Mouse (Mus musculus): ENCODE measurements around the gene Igfals.

The Igfals gene

DNA sequence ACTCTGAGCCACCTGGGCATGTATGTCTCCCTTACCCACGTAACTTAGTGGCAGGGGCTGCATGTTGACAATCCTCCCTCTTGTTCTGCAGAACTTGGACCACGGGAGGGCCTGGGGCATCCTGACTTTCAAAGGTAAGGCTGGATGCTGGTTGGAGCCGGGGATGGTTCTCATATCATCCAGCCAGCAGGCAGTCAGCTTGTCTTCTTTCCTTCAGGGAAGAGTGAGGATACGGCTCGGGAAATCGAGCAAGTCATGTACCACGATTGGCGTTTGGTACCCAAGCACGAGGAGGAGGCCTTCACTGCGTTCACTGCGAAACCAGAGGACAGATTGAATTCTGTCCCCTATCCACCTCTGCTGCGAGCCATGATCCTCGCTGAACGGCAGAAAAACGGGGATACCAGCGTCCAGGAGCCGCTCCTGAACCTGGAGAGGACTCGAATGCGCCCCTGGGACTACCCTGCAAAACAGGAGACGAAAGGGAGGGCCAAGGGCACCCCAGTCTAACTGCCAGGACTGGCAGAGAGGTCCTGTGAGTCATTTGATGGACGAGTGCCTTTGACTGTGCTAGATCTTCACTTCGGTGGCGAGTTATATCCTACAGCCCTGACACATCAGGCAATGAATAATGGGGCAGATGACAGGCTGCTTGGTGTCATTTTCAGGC, 29.9 kb downstream of the Igfals start:
- no peak for DNase-seq

DNA sequence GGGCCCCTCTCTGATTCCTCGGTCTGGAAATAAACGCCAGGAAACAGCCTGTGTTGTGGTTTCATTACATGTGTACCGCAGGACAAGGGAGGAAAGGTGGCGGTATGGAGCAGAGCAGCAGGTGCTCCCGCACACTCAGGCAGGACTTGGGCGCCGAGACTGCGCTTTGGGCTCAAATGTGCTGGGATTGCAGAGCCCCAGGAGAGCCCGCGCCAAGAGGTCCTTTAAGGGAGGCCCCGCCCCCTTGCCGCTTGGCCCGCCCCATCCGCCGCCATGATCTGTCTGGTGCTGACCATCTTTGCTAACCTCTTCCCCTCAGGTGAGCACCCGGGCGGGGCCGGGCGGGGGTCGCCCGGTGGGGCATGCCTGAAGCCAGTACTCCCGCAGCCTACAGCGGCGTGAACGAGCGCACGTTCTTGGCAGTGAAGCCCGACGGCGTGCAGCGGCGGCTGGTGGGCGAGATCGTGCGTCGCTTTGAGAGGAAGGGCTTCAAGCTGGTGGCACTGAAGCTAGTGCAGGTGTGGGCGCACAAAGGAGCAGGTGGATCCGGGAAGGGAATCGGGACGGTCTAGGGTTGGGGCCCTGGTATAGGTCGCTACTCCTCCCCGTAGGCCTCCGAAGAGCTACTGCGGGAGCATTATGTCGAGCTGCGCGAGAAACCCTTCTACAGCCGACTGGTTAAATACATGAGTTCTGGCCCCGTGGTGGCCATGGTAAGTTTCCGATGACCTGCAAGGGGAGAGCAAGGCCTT, 30.6 kb downstream of the Igfals start, which contains the start of gene Nme3:
Gene Nme3, plus strand, starts transcription at position 260 of the 752 bp plus-strand sequence.
- DNase-seq: peak; percentile 74 to 84

DNA sequence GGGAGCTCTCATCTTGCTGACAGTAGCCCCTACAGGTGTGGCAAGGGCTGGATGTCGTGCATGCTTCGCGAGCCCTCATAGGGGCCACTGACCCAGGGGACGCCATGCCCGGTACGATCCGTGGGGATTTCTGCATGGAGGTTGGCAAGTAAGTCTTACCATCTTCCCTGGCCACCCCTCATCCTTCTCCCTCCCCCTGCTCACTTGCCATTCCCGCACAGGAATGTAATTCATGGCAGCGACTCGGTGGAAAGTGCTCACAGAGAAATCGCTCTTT, 31.1 kb downstream of the Igfals start:
- DNase-seq: no peak

DNA sequence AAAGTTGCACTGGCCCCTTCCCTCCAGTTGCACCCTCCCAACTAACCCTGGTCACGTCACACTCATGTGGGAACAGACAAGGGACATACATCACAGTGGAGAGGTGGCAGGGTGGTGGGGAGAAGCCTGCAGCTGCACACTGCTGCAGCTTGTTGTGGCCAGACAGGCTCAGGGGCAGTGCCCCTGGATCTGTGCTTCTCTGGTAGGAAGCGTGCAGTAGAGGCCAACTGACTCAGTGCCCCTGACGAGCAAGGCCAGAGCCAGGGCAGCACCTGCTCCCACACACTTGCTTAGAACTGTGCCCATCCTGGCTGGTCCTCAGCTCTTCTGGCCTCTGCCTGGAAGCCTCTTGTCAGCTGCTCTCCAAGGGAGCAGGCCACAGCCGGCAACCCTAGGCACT, 31.8 kb downstream of the Igfals start:
- DNase-seq: peak in 1 of 2 experiments; percentile 8

DNA sequence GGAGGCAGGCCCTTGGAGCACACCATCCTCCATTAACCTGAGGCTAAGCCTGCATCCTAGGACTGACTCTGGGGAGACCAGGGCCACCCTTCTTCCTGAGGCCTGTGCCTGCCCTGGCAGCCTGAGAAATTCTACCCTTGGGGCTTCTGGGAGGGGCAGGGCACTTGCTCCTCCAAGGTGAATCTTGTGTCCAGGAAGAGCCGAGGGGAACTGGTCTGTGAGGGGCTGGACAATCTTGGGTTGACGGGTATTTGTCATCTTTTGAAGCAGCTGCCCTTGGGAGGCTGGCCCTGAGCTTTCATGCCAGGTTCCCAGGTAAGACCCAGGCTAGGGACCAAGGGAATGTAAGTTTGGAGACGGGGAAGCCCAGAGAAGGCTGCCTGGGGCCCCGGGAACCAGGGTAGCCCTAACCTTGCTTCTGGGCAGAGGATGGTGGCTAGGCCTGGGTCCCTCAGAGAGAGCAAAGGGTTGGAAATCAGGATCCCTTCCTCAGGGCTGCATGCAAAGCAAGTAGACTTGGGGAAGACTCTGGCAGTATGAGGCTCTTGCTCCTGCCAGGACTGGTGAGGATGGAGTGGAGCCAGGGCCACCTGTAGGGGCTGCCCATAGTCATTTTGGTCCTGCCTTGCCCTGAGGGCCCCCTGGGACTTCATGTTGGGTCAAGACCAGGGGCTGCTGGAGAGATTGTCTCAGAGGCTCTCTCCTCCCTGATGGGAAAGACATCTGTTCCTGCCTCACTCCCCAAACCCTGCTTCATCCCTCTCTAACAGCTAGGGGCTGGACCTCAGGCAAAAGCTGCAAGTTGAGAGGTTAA, 32.5 kb downstream of the Igfals start:
- peak in 1 of 2 experiments; percentile 4 for DNase-seq

DNA sequence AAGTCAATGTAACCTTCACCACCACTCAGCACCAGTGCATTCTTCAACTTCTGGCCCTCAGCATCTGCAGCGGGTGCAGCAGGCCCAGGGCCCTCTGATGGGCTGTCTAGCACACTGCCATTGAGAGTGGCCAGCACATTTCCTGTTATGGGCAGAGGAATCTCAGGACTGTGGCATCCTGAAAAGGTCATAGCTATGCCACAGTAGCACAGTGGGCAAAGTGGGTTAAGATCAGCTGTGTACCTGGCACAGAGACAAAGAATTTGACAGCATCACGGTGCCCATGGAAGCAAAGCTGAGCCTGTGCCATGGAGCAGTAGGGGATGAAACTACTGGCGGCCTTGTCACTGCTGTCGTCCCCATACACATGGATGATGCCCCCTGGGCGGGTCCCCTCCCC, 33.4 kb downstream of the Igfals start:
- peak in 1 of 2 experiments; percentile 9 for DNase-seq

DNA sequence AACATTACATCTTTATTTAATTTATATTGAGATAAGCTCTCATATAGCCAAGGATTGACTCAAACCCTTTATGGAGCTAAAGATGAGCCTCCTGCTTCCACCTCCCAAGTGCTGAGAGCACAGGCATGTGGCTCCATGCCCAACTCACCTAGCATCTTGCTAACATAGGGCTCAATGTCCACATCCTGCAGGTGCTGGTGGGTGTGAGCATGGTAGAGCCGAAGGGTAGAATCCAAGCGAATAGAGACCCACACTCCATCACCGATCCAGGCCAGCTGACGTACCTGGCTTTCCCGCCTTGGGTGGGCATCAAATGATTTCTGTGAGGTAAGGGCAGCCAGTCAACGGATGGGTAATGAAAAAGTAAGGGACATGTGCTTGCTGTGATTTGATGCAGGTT, 34.2 kb downstream of the Igfals start:
- DNase-seq: no peak

DNA sequence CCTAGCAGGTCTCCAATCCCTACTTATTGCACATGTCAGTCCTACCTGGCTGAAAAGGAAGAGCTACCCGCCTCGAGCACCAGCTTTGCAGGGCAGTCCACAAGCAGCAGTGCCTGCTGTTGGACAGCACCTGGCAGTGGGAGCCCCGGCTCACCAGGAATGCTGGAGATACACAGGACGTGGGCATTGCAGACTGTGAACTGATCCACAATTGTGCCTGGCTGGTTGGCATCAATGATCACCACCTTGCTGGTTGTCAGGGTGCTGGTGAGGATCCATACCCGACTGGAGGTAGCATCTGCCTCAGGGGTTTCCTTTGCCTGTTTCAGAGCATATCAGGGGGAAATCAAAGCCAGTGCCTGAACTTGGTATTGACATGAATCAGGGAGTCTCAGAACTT, 36.3 kb downstream of the Igfals start:
- DNase-seq: no peak

DNA sequence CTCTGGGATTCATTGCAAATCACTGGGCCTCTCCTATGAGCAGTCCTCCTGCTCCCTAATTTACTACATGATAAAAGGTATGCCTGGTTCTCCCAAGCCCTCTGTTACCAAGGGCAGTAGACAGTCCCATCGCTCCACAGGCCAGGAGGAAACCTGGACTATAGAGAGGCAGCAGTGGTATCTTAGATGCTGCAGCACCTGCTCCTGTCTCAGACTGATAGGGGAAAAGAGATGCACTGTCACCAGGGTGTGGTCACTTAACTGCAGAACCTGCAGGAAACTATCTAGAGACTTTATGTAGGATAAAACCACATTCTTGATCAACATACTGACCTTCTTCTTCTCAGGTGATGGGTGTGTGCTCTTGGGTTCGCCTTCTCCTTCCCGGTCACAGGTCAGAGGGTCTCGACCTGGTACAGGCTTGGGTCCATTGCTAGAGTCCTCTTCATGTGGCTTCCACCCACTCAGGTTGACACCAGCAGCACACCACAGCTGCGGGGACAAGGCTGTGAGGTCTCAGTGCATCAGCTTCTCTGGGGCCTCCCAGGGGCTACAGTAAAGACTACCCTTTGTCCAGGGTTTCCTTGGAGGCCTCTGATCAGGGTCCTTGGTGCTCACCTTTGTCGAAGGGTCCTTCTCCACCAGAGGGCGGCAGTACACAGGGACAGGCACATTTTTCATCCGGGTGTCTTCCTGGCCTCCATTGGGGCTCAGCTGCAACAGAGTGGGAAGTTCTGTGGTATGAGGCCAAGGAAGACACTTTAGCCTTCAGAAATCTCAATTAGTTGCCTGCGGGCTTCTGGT, 37.1 kb downstream of the Igfals start:
- DNase-seq: peak in 1 of 2 experiments; percentile 60

DNA sequence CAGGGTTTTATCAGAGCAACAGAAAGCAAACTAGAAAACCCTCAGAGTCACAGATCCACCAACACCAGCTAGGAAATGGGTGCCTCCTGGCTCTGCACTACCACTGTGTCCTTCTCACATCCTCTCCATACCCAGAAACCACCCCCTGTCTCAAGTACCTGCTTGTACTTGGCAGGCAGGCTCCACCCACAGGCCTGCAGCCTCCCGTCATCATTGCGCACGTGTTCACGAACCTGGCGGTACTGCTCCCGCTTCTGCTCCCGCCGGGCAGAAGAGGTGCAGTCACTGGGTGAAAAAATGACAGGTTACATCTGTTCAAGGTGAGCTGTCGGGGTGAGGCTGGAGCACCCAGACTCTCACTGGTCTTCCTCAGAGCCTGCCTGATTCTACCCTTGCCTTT, 38.0 kb downstream of the Igfals start:
- no peak for DNase-seq

DNA sequence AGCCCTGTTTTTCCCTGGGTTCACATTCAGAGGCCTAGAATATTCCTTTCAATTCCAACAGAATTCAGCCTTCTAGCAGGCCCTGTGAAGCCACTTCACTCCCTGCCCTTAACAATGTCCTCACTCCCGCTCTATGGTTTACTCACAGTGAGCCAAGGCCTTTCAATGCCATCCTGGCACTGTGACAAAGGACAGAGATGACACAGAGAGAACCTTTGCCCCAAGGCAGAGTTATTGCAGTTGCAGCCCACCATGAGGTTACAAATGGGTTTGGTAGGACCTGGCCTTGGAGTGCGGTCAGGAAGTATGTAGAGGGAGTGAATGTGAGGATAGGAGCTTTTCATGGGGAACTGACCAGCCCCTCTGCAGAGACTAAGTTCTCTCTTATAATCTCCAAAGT, 41.8 kb downstream of the Igfals start:
- DNase-seq: no peak

DNA sequence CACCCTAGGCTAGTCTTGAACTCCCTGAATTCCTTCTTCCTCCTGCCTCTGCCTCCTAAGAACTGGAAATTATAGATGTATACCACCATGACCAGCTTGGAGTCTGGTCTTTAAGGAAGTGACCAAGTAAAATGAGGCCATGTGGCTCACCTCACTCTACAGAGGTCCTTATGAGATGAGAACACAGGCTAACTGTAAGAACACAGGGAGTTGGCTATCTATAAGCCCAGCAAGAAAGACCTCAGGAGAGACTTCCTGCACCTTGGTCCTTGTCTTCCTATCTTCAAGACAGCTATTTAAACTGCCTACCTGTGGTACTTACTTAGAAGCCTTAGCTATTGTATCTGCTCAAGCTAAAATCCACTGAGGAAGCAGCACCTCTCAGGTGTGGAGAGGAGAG, 48.2 kb downstream of the Igfals start:
- DNase-seq: no peak

DNA sequence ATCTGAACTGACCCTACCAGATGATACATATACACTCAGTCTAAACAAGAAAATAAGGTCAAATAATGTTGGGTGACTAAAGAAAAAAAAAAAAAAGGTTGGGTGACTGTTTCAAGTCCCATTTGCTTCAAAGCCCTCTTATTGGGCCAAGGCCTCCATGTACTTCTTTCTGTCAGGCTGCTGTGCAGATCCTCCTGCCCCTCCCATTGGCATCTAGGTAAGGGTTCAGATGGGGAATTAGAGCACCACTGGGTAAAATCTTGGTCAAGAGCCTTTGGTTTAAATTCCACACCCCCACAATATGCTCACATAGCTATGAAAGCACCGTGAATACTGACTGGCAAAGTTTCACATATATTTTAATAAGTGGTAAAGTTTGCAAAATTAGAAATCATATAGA, 57.4 kb downstream of the Igfals start:
- DNase-seq: no peak

DNA sequence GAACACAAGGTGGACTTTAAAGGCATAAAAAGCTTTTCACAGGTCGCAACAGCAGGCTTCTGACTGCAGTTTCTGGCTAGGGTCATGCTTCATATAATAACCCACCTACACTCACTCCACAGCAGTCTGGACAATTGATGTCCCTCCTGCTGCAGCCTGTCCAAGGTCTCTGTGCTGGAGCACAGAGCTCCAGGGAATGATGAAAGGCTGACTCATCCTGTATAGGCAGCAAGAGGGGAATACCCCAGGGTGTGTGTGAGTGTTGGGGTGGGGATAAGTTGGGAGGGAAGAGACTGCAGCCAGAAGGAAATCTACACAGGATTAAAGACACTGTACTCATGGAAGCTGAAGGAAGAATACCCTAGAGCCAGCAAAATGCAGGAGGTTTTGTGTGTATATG, 63.7 kb downstream of the Igfals start:
- DNase-seq: no peak
